ENCODE assay signal across 9 mouse cellular contexts in genomic region chr13:108390565-108390964, GRCm38 (mm10). TPM values are rescaled to one million over a fixed set of nuclear protein-coding genes. Genes with fewer than 3 reads are reported as not detected.
DNase-seq lines count a peak whose midpoint lies in the region; ATAC-seq and TF ChIP-seq lines count a peak whose summit lies in the region.
"Had no signal": no experiment of that assay in that cellular context is flagged by ENCODE, and none has a peak within 500 bp of the region (broad histone marks: within the 10 kb centered on the region; RNA-seq: fewer than 3 reads in every experiment).

No protein-coding gene starts in this region.

- WGBS in heart, postnatal 0 days, result 9% methylated on average over 1 of the region's 1 CpGs
- WGBS in lung, embryonic 14.5 days, result 3% methylated on average over 1 of the region's 1 CpGs

- H3K27ac ChIP-seq in heart, postnatal 0 days (ENCODE audit: low read depth), result no peak overlapping the region
- H3K27ac ChIP-seq in lung, embryonic 14.5 days (ENCODE audit: low read depth), result no peak overlapping the region
- H3K27ac ChIP-seq: limb, embryonic 12.5 days had no signal

- TF ChIP-seq EP300 in heart, postnatal 0 days (IDR thresholded peaks at IDR 0.05; ENCODE audit: low read depth), result no peak

- H3K4me1 ChIP-seq in heart, postnatal 0 days (ENCODE audit: control insufficient read depth, insufficient read depth), result no peaks in the 10 kb centered on the region
- H3K4me1 ChIP-seq in lung, embryonic 14.5 days (ENCODE audit: insufficient read depth), result no peaks in the 10 kb centered on the region
- H3K4me1 ChIP-seq: limb, embryonic 12.5 days had no signal

- H3K9ac ChIP-seq in heart, postnatal 0 days (replicated peaks; ENCODE audit: low read depth, low read length), result no peak overlapping the region
- H3K9ac ChIP-seq in lung, embryonic 14.5 days, result no peak overlapping the region
- H3K9ac ChIP-seq: limb, embryonic 12.5 days had no signal

- H3K4me3 ChIP-seq in heart, postnatal 0 days (ENCODE audit: low read depth, low read length), result no peak overlapping the region
- no peak overlapping the region for H3K4me3 ChIP-seq in lung, embryonic 14.5 days (ENCODE audit: low read depth, low read length)
- H3K4me3 ChIP-seq: limb, embryonic 12.5 days had no signal

- DNase-seq in cerebellum, adult 9-10 months, result peak; percentile 8
- no peak for DNase-seq in cerebellum, adult 11 months
- DNase-seq in CD4-positive, CD25-positive, alpha-beta regulatory T cell, adult 2 months (ENCODE audit: low read depth, low spot score), result peak; percentile 79
- DNase-seq in brain, embryonic 18.5 days (ENCODE audit: low read depth, low spot score), result peak; percentile 8
- DNase-seq in heart, postnatal 0 days (ENCODE audit: low spot score), result peak; percentile 49
- peak; percentile 46 for DNase-seq in kidney, postnatal 25 days
- DNase-seq in lung, embryonic 14.5 days, result peak; percentile 62
- peak; percentile 34 to 36 for DNase-seq in right cerebral cortex, postnatal 10 days (ENCODE audit: low spot score in 2 of 2)

- no peaks in the 10 kb centered on the region for H3K9me3 ChIP-seq in heart, postnatal 0 days (replicated peaks; ENCODE audit: control insufficient read depth, low read length)
- H3K9me3 ChIP-seq in lung, embryonic 14.5 days (ENCODE audit: low read depth, low read length), result no peaks in the 10 kb centered on the region
- H3K9me3 ChIP-seq: limb, embryonic 12.5 days had no signal

- 0 out of 2 replicates have a peak, but pooled peaks cover 5% of the 10 kb centered on the region for H3K36me3 ChIP-seq in heart, postnatal 0 days (replicated peaks; ENCODE audit: control insufficient read depth, insufficient read depth, low read length)
- H3K36me3 ChIP-seq in lung, embryonic 14.5 days (ENCODE audit: insufficient read depth), result peaks cover 2% of the 10 kb centered on the region; the same call in 1 of the 2 replicates

- ATAC-seq in heart, postnatal 0 days (ENCODE audit: insufficient read depth, low read depth), result no peak
- peak; percentile 49; the same call in 1 of the 2 replicates for ATAC-seq in lung, embryonic 14.5 days (ENCODE audit: insufficient read depth)

- H3K4me2 ChIP-seq in heart, postnatal 0 days (ENCODE audit: low read depth, low read length), result no peak overlapping the region
- no peak overlapping the region for H3K4me2 ChIP-seq in lung, embryonic 14.5 days
- H3K4me2 ChIP-seq: limb, embryonic 12.5 days had no signal

- TF ChIP-seq CTCF in heart, postnatal 0 days (IDR thresholded peaks at IDR 0.05; ENCODE audit: low read depth), result peak; percentile 71
- TF ChIP-seq CTCF in lung, embryonic 14.5 days (IDR thresholded peaks at IDR 0.05; ENCODE audit: low read depth), result peak; percentile 75

- H3K27me3 ChIP-seq in heart, postnatal 0 days (ENCODE audit: control insufficient read depth, insufficient read depth, low read length), result no peaks in the 10 kb centered on the region
- H3K27me3 ChIP-seq in lung, embryonic 14.5 days (ENCODE audit: insufficient read depth, low read length), result no peaks in the 10 kb centered on the region
- H3K27me3 ChIP-seq: limb, embryonic 12.5 days had no signal

RNA-seq across cellular contexts. Expression of gene Pde4d, which starts 59.2 kb away (rescaled TPM):
- 42.7 and 58.0 TPM in 2 replicates for total RNA-seq in heart, postnatal 0 days (2014; rRNA removed; ENCODE audit: low replicate concordance)
- 19.7 and 21.9 TPM in 2 replicates for polyA plus RNA-seq in heart, postnatal 0 days (2015; fragmentation: Nextera tagmentation; extraction: Ambion mirVana)
- 14.5 and 16.2 TPM in 2 replicates for polyA plus RNA-seq in lung, embryonic 14.5 days (2014; fragmentation: Nextera tagmentation; extraction: Ambion mirVana)
